Mouse (Mus musculus): ENCODE results near the gene Cfap43. TPM values are rescaled to one million over a fixed set of nuclear protein-coding genes. Genes with fewer than 3 reads are reported as not detected.

Cfap43 gene
- polyA plus RNA-seq, 1 experiment from 2014 or later, result 1.7 TPM

DNA sequence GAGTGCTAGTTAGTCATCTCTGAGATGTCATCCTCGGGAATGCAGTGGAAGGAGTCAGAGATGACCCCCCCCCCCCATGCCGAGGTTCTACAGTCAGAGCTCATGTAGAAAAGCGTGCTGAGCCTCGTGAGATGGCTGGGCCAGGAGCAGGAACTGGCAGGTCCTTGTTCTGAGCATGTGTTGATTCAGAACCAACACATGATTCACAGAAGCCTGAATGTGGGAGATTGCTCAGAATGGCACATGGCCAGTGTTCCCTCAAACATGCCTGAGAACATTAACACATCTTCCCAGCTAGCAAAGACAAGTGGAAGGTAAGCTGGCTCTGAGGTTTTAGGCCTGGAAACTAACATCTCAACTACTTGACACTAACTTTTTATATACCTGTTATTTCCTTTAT is 208.7 kb downstream of the Cfap43 start:
- Histone ChIP-seq H3K4me1 (ENCODE audit: control insufficient read depth, insufficient read depth, low read length) (no peaks in the 10 kb centered on the region), H3K36me3 (ENCODE audit: control insufficient read depth, insufficient read depth, low read length) (no peaks in the 10 kb centered on the region), H3K4me3 (ENCODE audit: low read depth, low read length) (no peak overlapping the region), H3K27me3 (ENCODE audit: control insufficient read depth, insufficient read depth, low read depth, low read length) (no peaks in the 10 kb centered on the region), H3K9me3 (replicated peaks; ENCODE audit: control insufficient read depth, low read length, poor library complexity, severe bottlenecking) (no peaks in the 10 kb centered on the region), H3K27ac (ENCODE audit: low read length) (no peak overlapping the region), H3K4me2 (ENCODE audit: low read length) (no peak overlapping the region), H3K9ac (ENCODE audit: low read depth, low read length) (no peak overlapping the region)
- ATAC-seq, result no peak
- WGBS, result 89% methylated on average over 4 of the region's 4 CpGs

DNA sequence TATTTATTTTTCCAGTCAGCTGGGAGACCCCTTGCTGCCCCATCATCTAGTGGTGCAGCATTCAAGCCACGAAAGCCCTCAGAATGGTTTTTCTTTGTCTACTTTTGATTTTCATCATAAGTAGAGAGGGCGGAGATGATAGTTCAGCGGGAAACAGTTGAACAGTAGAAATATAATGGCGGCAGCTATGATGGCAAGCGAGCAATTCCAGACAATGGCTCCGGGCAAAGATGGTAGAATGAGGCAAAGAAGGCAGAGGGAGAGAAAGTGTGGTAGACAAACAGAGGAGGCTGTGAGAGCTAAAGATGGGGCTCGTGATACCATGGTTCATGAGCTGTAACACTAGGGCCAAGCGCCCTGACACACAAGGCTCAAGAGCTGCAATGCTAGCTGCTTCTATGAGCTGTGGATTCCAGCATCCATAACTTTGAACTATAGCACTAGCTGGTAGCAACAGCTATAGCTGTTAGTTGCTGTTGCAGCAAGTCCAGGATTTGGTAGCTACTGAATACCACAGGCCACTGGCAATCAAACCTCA is 213.2 kb downstream of the Cfap43 start:
- no peak for ATAC-seq
- Histone ChIP-seq H3K4me2 (ENCODE audit: low read length) (no peak overlapping the region), H3K27me3 (ENCODE audit: control insufficient read depth, insufficient read depth, low read depth, low read length) (no peaks in the 10 kb centered on the region), H3K27ac (ENCODE audit: low read length) (no peak overlapping the region), H3K9ac (ENCODE audit: low read depth, low read length) (no peak overlapping the region), H3K36me3 (ENCODE audit: control insufficient read depth, insufficient read depth, low read length) (no peaks in the 10 kb centered on the region), H3K9me3 (replicated peaks; ENCODE audit: control insufficient read depth, low read length, poor library complexity, severe bottlenecking) (no peaks in the 10 kb centered on the region), H3K4me3 (ENCODE audit: low read depth, low read length) (no peak overlapping the region), H3K4me1 (ENCODE audit: control insufficient read depth, insufficient read depth, low read length) (no peaks in the 10 kb centered on the region)
- WGBS, result 91% methylated on average over 8 of the region's 8 CpGs

DNA sequence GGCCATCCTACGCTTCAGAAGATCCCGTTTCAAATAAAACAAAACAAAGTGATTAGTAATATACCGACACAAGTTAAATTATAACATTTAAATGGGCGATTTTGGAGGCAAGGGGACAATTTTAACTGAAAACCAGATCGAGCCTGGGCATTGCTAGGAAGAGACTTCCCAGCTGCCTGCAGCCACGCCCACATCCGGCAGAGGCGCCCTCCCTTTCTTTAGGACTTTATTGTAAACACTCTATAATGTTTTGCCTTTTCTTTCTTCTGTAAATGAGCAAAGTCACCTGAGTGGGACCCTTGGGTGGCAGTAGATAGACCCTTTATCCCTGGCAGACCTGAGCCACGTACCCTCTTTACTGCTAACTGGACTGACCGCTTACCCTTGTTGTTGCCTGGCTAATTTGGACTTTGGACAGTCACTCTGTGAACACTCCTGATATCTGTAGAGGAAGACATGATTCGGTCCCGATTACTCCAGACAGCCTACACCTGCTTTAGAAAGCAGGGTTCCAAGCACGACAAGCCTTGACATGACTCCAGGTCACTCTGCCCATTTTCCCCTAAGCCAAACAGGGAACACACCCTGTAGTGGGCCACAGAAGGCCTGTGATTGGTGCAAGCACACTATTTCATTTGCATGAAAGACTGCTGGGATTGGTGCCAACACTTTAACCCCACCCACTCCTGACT is 213.9 kb downstream of the Cfap43 start:
- no peak for ATAC-seq
- H3K36me3 ChIP-seq (ENCODE audit: control insufficient read depth, insufficient read depth, low read length), result no peaks in the 10 kb centered on the region
- H3K9me3 ChIP-seq (replicated peaks; ENCODE audit: control insufficient read depth, low read length, poor library complexity, severe bottlenecking), result no peaks in the 10 kb centered on the region
- H3K27ac ChIP-seq (ENCODE audit: low read length), result no peak overlapping the region
- 80% methylated on average over 13 of the region's 13 CpGs for WGBS
- no peak overlapping the region for H3K4me2 ChIP-seq (ENCODE audit: low read length)
- no peaks in the 10 kb centered on the region for H3K27me3 ChIP-seq (ENCODE audit: control insufficient read depth, insufficient read depth, low read depth, low read length)
- no peak overlapping the region for H3K4me3 ChIP-seq (ENCODE audit: low read depth, low read length)
- H3K4me1 ChIP-seq (ENCODE audit: control insufficient read depth, insufficient read depth, low read length), result no peaks in the 10 kb centered on the region
- H3K9ac ChIP-seq (ENCODE audit: low read depth, low read length), result no peak overlapping the region

DNA sequence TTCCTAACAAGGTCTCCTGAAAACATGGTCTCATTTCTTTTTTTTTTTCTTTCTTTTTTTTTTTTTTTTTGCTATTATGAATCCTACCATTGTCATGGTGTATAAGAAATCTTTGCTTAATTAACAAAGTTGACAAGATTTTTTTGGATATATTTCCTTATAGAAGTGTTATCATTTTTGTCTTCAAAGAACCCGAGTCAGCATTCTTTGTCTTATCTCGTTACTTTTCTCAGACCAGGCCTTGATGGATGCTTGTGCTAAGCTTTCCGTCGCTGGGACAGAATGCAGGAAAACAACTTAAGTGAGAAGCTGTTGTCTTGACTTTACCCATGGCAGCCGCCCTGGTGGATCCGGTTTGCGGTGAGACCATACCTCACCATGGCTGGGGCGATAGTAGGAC is 218.6 kb downstream of the Cfap43 start:
- Histone ChIP-seq H3K27ac (ENCODE audit: low read length) (no peak overlapping the region), H3K4me2 (ENCODE audit: low read length) (no peak overlapping the region), H3K9ac (ENCODE audit: low read depth, low read length) (no peak overlapping the region), H3K4me3 (ENCODE audit: low read depth, low read length) (no peak overlapping the region), H3K4me1 (ENCODE audit: control insufficient read depth, insufficient read depth, low read length) (no peaks in the 10 kb centered on the region), H3K9me3 (replicated peaks; ENCODE audit: control insufficient read depth, low read length, poor library complexity, severe bottlenecking) (no peaks in the 10 kb centered on the region), H3K36me3 (ENCODE audit: control insufficient read depth, insufficient read depth, low read length) (no peaks in the 10 kb centered on the region), H3K27me3 (ENCODE audit: control insufficient read depth, insufficient read depth, low read depth, low read length) (no peaks in the 10 kb centered on the region)
- no peak for ATAC-seq
- WGBS, result 64% methylated on average over 8 of the region's 8 CpGs

DNA sequence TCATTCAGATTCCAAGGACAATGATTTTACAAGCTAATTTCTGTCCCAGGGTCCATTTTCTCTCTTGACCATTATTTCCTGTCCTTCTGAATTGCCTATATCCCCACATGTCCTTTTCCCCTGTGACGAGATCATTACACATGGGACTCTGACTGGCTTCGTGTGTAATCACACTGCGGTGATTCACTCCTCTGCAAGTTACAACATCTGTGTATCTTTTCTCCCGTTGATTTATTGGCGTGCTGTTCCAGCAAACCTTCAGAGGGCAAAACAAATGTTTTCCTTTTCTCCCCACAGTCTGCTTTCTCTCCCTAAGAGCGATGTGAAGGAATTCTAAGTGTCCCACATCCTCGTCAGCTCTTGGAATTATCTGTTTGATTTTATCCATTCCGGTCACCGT is 219.3 kb downstream of the Cfap43 start:
- 80% methylated on average over 9 of the region's 9 CpGs for WGBS

DNA sequence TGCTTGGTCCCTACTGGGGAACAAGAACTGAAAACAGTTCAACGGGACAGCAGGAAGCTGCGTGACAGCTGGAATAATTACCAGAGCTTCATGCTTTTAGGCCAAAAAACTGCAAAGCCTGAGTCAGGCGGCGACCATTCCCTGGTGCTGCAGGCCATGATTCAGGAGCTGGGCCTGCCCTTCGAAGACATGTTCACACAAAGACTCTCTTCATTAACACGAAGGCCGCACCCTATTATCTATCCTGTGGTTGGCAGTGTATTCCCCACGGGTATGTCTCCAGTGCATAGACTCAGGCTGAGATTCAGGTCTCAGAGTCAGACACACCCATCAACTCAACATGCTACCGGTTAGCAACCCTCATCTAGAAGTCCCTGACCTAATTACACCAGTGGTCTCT is 220.8 kb downstream of the Cfap43 start:
- no peak overlapping the region for H3K4me3 ChIP-seq (ENCODE audit: low read depth, low read length)
- no peak overlapping the region for H3K27ac ChIP-seq (ENCODE audit: low read length)
- no peaks in the 10 kb centered on the region for H3K36me3 ChIP-seq (ENCODE audit: control insufficient read depth, insufficient read depth, low read length)
- no peak overlapping the region for H3K9ac ChIP-seq (ENCODE audit: low read depth, low read length)
- no peaks in the 10 kb centered on the region for H3K9me3 ChIP-seq (replicated peaks; ENCODE audit: control insufficient read depth, low read length, poor library complexity, severe bottlenecking)
- 85% methylated on average over 9 of the region's 9 CpGs for WGBS
- H3K27me3 ChIP-seq (ENCODE audit: control insufficient read depth, insufficient read depth, low read depth, low read length), result no peaks in the 10 kb centered on the region
- ATAC-seq, result no peak
- no peak overlapping the region for H3K4me2 ChIP-seq (ENCODE audit: low read length)
- H3K4me1 ChIP-seq (ENCODE audit: control insufficient read depth, insufficient read depth, low read length), result no peaks in the 10 kb centered on the region

More for the DNA sequence above, 219.3 kb downstream of the Cfap43 start:
- Histone ChIP-seq H3K27me3 (ENCODE audit: control insufficient read depth, insufficient read depth, low read depth, low read length) (no peaks in the 10 kb centered on the region), H3K9ac (ENCODE audit: low read depth, low read length) (no peak overlapping the region), H3K36me3 (ENCODE audit: control insufficient read depth, insufficient read depth, low read length) (no peaks in the 10 kb centered on the region), H3K4me3 (ENCODE audit: low read depth, low read length) (no peak overlapping the region), H3K9me3 (replicated peaks; ENCODE audit: control insufficient read depth, low read length, poor library complexity, severe bottlenecking) (no peaks in the 10 kb centered on the region), H3K27ac (ENCODE audit: low read length) (no peak overlapping the region), H3K4me1 (ENCODE audit: control insufficient read depth, insufficient read depth, low read length) (no peaks in the 10 kb centered on the region), H3K4me2 (ENCODE audit: low read length) (no peak overlapping the region)
- no peak for ATAC-seq

DNA sequence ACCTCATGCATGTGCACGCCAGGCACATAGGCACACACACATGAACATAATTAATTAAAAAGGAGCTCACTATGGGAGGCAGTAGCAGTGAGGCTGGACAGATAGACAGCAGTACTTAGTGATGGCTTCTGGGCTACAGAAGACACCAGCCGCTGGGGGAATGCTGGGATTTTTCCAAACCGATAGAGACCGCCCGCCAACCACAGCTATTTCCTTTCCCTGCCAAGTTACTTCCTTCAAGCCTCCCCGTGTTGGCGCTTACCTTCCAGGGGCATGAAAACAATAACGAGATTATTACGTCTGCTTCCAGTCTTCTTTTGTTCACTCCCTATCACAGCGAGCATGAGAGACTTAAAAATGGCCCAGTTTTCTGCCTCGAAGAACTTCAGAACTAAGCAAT is 222.0 kb downstream of the Cfap43 start:
- 66% methylated on average over 11 of the region's 11 CpGs for WGBS
- Histone ChIP-seq H3K4me3 (ENCODE audit: low read depth, low read length) (no peak overlapping the region), H3K27ac (ENCODE audit: low read length) (no peak overlapping the region), H3K4me2 (ENCODE audit: low read length) (no peak overlapping the region), H3K9me3 (replicated peaks; ENCODE audit: control insufficient read depth, low read length, poor library complexity, severe bottlenecking) (no peaks in the 10 kb centered on the region), H3K4me1 (ENCODE audit: control insufficient read depth, insufficient read depth, low read length) (no peaks in the 10 kb centered on the region), H3K36me3 (ENCODE audit: control insufficient read depth, insufficient read depth, low read length) (no peaks in the 10 kb centered on the region), H3K27me3 (ENCODE audit: control insufficient read depth, insufficient read depth, low read depth, low read length) (no peaks in the 10 kb centered on the region), H3K9ac (ENCODE audit: low read depth, low read length) (no peak overlapping the region)
- no peak for ATAC-seq

DNA sequence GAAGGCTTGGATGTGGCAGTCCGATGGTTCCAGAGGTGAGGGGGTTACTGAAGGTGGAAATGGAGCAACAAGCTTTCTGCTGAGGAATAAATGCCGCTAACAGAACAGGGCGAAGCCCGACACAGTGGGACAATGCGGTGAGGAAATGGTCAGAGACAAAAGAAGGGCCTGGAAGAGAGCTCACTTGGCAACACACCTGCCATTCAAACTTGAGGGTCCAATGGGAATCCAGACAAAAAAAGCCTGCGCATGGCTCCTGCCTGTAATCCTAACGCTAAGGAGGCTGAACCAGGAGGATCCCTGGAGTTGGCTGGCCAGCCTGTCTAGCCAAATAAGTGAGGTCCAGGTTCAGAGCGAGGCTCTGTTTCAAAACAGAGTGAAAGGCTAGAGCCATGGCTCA is 222.7 kb downstream of the Cfap43 start:
- no peaks in the 10 kb centered on the region for H3K4me1 ChIP-seq (ENCODE audit: control insufficient read depth, insufficient read depth, low read length)
- H3K27me3 ChIP-seq (ENCODE audit: control insufficient read depth, insufficient read depth, low read depth, low read length), result no peaks in the 10 kb centered on the region
- no peak for ATAC-seq
- H3K9ac ChIP-seq (ENCODE audit: low read depth, low read length), result no peak overlapping the region
- no peak overlapping the region for H3K4me3 ChIP-seq (ENCODE audit: low read depth, low read length)
- no peaks in the 10 kb centered on the region for H3K36me3 ChIP-seq (ENCODE audit: control insufficient read depth, insufficient read depth, low read length)
- H3K27ac ChIP-seq (ENCODE audit: low read length), result no peak overlapping the region
- H3K4me2 ChIP-seq (ENCODE audit: low read length), result no peak overlapping the region
- WGBS, result 97% methylated on average over 8 of the region's 8 CpGs
- H3K9me3 ChIP-seq (replicated peaks; ENCODE audit: control insufficient read depth, low read length, poor library complexity, severe bottlenecking), result no peaks in the 10 kb centered on the region

DNA sequence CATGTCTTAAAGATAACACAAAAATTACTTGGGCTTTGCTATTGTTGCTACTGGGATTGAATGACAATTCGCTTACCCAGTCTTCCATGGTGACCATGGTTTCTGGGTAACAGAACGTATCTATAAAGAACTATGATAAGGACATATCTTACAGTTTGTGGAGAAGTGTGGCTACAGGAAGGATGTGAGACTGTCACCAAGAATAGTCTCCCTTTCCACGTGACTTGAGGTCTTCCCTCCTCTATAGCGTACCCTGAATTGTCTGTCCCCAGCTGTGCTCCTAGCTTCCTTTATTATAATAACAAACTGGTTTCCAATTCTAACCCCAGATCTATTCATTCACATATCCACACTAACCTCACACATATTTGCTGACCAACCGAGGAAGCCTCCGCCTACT is 223.4 kb downstream of the Cfap43 start:
- Histone ChIP-seq H3K4me3 (ENCODE audit: low read depth, low read length) (no peak overlapping the region), H3K9me3 (replicated peaks; ENCODE audit: control insufficient read depth, low read length, poor library complexity, severe bottlenecking) (no peaks in the 10 kb centered on the region), H3K9ac (ENCODE audit: low read depth, low read length) (no peak overlapping the region), H3K4me1 (ENCODE audit: control insufficient read depth, insufficient read depth, low read length) (no peaks in the 10 kb centered on the region), H3K27ac (ENCODE audit: low read length) (no peak overlapping the region), H3K36me3 (ENCODE audit: control insufficient read depth, insufficient read depth, low read length) (no peaks in the 10 kb centered on the region), H3K27me3 (ENCODE audit: control insufficient read depth, insufficient read depth, low read depth, low read length) (no peaks in the 10 kb centered on the region), H3K4me2 (ENCODE audit: low read length) (no peak overlapping the region)
- ATAC-seq, result no peak
- 93% methylated on average over 6 of the region's 6 CpGs for WGBS
